Mouse (Mus musculus) spleen, postnatal 4 days (tissue): ENCODE measurements at regions not wholly inside any gene's neighbourhood (a gene's known extent, or its start where the extent isn't known, plus 50 kb on each side); places are given as distances from the start of the nearest gene placed in this dataset.

ENCODE experiments used
- DNase-seq, 2 experiments: peaks; one replicate each; pipeline ENCODE4 v3.0.0; 2022; ENCODE audit warnings: low spot score in 2 of 2

DNA sequence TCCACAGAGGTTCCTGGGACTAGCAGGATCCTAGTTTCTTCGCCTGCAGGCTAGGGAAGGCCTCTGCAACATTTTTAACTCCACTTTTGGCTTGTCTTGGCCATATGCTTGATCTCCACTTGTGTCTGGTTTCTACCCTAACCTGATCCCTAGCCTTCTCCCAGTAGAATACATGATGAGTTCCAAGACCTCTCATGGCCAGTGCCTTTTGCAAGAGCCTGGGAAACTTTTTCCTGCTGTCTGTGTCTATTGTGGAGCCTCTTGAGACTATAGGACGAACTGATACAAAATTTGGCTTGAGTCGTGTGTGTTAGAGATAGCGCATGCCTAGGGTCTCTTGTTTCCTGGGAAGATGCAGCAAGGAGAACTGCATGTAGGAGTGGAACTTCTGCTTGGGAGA, 119.3 kb downstream of the Cartpt start:
- no peak for DNase-seq

DNA sequence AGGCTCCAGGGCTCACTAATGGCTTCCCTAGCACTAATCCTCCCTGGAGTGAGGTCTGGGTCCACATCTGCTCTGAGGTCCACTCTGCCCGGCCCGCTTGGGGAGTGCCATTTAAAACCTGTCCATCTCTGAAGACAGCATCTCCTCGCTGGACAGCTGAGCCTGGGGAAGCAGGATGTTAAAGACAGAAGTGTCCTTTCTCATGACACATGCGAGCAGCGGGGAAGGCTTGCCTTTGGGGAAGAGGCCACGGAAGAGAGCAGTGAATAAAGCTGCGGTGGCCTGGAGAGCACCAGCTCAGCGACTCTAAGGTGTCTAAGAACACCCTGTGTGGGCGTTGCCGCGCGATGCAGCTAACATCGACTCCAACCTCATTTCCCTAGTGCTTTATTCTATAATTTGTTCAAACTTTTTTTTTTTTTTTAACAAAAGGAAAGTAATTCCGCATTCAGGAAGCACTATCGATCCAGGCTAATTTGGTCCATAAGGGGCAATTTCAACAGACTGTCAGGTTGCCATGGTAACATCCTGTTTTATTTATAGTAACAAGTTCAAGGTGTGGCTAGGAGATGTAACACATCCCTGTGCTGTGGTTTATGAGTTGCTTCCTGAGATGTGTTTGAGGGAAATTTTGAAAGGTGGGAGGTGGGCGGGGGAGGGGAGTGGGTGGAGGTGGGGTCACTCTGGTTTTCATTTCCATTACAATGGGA, 120.0 kb downstream of the Cartpt start:
- no peak for DNase-seq

DNA sequence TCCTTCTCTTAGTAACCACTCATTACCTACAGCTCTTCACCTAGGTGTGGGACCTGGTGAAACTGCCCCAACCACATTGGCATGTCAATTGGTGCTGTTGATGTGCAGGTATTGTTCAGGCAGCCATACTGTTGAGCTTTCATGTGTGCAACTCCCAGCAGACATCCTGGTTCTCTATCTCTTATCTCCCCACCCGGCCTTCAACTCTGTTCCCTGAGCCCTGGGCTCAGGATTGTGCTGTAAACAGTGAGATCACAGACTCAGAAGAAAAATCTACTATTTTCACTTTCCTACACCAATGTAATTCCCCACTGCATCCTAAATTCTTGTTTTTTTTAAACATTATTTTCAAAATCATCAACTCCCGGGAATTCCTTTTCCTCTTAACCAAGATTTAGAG, 122.1 kb downstream of the Cartpt start:
- DNase-seq: no peak

DNA sequence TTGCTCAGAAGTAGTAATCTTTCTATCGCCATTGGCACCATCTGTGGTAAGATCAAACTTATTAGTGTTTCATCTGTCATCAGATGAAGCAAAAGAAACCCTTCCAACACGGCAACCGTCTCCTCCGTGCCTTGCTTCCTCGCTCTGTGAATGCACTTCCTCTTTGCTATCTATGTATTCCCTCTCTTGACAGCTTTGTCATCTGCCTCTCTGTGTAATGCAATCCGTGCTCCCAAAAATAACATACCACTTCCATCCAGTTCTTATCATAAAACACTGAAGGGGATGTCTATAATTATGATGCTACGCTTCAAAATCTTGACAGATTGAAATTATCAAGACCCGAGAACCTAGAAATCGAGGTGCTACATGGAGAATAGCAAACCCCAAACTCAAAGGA, 123.2 kb downstream of the Cartpt start:
- no peak for DNase-seq

DNA sequence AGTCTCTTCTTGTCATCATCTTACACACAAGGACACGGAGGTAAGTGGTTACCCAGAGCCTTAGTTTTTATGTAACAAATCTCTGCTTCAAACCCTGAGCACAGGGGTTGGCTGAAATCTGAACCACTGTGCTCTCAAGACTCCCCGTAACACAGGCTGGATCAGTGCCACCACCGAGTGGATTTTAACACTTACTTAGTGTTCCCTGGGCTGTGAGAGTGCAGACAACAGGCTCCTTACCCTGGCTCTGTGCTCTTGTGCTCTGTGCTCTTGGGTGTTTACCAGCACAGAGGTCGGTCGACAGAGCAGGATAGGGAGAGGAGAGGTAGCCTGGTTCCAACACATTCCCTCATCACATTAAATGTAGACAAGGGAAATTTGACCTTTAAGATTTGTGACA, 134.9 kb downstream of the Cartpt start:
- no peak for DNase-seq

DNA sequence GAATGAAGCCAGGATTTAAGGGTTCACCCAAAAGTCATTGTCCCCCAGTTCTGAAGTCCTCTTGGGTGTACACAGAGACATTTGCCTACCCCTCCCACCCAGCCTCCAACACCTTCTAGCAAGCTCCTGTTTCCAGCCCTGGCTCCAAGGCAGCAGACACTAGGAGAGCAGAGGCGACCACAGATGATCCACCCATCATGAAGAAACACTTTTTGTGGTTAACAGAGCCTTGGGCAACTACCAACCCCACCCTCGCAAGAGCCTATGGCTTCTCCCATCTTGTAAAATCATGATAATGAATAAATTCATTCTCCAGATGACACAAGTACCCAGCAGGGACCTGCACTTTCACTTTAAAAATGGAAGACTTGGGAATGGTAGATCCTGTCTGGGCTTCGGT, 136.1 kb downstream of the Cartpt start:
- no peak for DNase-seq

DNA sequence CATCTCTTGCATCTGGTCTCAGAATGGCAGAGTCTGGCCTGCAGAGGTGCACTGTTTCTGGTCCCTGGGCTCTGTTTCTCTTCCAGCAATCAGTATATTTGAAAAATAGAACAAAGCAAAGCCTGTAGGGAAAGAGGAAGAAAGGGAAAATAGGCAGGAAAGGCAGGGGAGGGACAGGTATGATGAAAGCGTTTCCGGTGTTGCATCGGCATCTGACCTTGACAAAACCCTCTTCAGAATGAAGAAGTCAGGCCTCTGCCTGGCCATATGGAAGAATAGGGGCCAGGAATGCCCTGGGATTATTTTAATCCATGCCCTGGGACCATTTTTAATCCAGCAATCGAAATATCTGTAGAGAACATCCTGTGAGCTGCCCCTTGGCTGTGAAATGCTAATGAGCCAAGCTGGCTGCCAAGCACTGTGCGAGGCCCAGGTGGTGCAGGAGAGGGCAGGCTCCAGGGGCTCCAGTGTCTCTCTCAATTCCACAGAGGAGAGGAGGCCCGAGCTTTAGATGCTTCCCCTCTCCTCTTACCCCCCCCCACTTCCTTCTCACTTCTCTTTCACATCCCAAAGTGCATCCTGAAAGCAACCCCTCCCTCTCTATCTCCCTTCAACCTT, 136.7 kb downstream of the Cartpt start:
- no peak for DNase-seq

DNA sequence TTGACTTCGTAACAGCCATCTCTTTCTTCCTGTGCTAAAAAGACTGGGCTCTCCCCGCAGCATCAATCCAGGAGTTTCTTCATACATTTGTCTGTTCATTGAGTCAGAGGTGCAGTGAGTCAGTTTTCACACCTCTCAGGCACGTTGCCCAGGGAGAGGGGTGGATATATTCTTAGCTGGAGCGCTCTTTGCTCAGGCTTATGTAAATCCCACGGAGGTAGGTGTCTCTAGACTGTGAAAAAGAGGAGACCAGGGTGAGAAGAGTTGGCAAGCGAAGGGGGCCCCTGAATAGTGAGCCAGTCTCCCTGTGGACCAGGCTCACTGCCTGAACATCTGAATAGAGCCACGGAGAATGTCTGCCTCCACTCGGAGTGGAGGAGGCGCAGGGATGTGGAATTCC, 139.0 kb downstream of the Cartpt start:
- no peak for DNase-seq

DNA sequence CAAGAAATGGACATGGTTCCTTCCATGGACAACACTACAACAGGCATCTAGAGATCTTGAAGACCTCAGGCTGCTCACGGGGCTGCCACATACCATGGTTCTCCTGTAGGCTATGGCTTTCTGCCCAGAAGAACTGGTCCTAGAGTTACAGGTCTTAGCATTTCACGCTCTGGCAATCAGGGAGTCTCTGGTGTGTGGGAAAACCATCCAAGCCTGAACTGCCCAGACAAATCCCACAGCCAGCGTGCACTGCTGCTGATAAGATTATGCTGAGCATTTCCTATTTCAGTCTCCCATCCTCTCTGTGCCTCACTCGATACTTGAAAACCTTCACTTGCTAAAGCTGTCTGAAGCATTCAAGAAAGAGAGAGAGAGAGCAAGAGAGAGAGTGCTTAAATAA, 139.5 kb downstream of the Cartpt start:
- DNase-seq: no peak

DNA sequence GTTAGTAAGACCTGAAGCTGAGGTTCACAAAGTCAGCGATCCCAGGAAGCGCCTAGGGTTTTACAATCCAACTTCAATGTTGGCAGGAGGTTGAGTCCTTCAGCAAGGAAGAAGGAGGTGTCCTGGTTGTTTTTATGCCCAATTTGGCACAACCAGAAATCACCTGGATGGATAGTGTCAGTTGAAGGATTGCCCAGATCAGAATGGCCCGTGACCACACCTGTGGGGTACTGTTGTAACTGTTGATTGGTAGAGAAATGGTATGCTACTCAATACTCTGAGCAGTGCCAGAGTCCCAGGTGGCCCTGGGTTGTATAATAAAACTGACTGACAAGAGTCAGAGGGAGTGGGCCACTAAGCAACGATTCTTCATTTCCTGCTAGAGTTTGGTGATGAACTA, 140.2 kb downstream of the Cartpt start:
- DNase-seq: no peak

DNA sequence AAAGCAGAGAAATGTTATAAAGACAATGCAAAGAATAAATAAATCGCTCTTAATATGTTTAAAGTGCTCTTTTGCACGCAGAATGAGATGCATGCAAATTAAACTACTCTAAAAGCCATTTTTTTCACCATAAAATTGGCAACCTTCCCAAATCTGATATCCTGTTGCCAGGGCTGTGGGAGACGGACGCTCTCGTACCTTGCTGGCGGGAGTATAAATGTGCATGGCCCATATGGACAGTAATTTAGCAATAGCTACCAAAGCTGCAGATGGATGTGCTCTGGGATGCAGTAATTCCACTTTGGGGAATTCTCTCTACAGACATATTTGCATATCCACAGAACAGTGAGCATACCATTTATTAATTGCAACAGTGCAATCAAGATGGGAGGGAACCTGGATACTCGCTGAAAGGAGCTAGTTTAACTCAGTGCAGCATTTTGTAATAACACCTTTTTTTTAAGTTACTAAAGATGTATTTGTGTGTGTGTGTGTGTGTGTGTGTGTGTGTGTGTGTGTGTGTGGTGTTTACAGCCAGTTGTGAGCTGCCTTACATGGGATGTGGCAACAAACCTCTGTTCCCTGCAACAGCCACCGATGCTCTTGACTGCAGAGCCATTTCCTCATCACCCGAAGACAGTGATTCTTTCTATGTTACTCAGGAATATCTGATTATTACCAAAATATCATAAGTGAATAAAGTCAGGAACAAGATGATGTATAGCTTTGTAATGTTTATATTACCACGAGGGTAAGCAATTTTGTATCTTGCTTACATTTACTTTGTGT, 141.4 kb downstream of the Cartpt start:
- no peak for DNase-seq

DNA sequence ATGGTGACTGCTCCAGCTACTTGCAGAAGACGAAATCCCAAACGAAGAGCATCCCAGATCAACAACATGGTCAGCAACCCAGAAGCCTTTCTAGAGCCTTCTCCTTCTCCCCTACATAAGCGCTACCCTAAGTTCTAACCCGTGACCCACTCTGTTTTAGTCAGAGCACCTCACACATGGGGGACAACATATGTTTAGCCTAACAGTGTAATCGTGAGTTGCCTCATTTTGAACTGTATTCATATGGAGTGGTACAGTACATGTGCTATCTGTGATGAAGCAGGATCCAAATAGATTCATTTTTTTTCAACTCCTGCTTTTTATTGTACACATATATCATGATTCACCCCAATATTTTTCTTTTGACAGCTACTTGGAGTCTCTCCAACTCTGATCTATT, 146.2 kb downstream of the Cartpt start:
- DNase-seq: no peak

DNA sequence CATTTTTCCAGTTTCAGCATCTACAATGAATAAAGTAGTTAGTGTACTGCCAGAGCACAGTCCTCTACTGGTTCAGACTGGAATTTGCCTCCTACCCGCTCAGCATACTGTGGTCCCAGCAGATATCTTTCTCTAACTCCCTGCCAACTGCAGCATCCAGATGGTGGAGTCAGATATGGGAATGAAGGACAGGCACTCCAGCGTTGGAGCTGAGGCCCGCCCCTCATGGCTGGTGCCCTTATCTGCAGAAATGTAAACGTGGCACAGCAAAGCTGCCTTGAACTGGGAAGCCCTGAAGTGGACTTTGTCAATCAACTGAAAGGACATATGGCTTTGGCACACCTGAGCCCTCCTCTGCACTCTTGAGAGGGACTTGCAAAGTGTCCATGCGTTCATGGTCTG, 146.6 kb downstream of the Cartpt start:
- peak; percentile 69 to 70 for DNase-seq

DNA sequence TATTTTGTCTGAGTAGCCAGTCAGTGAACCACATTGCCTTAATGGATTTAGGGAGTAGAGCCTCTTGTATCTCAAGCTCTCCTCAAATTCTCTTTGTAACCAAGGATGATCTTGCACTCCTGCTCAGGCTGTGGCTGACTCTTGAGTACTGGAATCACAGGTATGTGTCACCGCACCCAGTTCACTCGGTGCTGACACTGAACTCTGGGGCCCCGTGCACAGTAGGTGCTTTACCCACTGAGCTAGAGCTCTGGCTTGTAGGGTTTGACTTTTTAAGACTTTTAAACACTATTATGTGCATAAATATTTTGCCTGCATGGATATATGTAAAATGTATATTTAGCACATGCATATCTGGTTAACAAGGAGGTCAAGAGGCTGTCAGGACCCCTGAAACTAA, 147.4 kb downstream of the Cartpt start:
- DNase-seq: no peak

DNA sequence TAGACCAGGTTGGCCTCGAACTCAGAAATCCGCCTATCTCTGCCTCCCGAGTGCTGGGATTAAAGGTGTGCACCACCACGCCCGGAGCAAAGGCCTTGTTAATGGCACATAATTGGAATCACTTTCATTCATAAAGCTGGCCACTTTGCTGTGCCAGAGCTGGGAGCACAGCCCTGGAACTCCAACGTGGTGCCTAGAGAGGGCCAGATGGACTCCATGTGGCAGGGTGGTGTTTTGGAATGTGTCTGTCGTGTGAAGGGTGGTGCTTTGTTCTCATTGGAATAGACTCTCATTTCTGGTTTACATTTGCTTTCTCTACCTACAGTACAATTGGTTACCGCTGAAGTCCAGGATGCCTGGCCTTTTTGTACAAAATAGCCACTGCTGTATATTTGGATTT, 150.2 kb downstream of the Cartpt start:
- DNase-seq: no peak

DNA sequence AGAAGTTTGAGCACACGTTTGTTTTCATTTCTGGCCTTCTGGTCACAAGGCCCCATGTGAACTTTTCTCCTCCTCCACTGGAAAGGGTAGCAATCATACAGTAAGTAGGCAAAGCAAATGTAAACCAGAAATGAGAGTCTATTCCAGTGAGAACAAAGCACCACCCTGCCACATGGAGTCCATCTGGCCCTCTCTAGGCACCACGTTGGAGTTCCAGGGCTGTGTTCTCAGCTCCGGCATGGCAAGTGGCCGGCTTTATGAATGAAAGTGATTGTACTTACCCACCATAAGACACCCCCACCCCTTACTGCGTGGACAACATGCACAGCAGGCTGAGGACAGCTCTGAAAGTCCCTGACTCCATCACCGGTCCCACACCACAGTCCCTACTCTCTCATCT, 151.5 kb downstream of the Cartpt start:
- no peak for DNase-seq

DNA sequence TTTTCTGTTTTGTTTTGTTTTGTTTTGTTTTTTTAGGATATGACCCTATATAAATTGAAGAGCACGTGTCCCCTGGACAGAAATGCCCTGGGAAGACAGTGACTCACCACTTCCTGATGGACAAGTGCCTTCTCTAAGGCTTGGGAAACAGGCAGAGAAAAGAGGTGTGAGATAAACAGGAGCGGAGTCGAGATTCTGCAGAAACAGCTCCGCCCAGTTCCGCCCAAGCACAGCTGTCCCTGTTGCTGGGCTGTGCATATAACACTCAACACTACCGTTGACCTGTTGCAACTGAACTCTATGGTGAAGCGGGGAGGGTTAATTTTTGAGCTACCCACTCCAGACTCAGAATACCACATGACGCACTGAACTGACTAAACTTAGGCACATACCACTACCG, 152.8 kb downstream of the Cartpt start:
- DNase-seq: no peak

DNA sequence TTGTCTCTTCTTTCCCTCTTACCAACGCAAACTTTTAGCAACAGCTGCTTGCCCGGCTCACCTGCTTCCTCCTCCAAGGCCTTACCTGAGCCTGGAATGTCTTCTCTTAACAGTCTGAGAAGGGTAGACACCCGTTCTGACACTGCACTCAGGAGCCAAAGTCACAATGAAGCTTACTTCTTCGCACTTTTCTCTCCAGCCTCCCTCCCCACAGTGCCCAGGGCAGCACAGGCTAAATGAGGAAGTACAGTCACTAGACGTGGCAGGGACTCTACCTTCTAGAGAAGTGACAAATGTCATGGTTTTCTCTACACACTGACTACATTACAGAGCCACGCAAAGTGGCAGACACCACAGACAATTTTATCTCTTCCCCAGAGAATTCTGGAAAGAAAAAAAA, 155.4 kb downstream of the Cartpt start:
- DNase-seq: no peak

DNA sequence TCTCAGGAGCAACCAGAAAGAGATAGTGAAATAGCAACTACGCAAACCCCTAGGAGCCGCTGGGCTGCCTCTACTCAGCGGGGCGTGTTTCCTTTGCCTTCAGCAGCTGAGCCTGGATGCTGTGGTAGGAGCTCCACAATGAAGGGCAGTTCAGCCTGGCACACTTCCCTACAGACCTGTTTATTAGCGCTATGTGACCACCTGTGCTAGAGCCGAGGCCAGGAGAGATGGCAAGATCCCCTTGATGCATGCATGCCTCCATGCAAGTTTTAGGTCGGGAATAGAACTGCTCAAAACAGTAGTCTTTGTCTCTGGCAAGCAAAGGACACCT, 156.1 kb downstream of the Cartpt start:
- no peak for DNase-seq

DNA sequence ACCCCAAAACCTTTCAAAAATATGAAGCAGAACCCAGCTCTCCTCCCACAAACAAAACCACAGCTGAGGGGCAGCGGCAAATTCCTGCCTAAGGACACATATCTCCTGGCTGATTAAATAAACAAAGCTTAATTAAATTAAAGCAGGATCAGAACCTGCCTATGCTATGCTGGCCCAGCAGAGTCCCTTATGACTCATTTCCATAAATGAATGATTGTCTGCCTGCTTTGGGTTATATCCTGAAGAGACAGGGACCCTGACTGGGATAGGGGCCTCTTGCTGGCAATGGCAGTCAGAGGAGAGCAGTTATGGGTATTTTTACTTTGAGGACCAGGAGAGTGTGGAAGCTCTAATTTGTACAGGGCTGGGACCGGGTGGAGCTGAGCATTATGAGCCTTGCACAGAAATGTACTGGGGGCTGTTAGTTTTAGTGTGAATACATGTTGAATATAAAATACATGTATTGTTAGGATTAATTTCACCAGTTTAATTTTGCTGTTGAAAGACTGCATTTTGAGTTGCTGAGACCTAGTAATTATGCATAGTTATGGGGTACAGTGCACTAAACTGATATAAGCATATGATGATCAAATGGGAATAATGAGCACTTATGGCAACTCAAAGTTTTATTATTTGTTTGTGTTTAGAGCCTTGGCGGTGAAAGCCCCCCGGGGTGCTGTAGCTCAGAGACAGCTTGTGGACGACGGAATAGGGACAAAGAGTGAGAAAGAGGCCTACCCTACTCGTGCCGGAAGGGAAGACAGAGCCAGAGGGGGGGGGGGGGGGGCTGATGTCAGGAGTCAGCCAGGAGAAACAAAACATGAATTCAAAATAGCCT, 156.7 kb downstream of the Cartpt start:
- DNase-seq: no peak

DNA sequence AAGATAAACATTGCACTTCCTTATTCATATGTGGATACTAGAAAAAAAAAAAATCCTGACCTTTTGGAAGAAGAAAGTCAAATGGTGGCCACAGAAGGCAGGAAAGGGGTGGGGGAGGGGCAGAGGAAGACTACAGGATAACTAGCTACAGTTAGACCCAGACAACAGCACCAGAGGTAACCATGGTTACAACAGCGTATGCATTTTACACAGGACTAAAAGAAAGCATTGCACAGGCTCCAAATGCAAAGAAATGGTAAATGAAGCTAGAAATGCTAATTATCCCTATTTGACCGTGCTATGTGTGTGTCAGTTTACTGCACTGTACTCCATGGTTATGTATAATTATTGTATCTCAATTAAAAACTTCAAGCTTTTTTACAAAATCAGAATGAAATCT, 158.4 kb downstream of the Cartpt start:
- no peak for DNase-seq

DNA sequence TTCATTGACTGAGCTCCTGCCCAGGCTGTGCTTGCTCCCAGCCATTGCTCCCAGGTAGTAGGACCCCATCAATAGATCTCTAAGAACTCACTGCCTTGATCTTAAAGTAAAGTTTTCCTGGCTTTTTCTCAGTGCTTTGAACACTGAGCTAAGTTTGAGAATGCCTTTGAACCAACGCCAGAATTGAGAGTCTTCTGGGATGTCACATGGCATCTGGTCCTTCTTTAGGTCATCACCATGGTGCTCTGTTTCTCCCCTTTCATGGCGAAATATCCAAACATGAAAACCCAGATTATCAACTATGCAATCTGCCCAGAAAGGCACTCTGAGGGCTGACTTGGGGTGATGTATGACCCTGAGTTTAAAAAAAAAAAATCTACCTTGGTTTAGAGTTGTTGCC, 158.9 kb downstream of the Cartpt start:
- no peak for DNase-seq
